Mouse (Mus musculus): ENCODE measurements around the gene Fancc.

Gene Fancc

DNA sequence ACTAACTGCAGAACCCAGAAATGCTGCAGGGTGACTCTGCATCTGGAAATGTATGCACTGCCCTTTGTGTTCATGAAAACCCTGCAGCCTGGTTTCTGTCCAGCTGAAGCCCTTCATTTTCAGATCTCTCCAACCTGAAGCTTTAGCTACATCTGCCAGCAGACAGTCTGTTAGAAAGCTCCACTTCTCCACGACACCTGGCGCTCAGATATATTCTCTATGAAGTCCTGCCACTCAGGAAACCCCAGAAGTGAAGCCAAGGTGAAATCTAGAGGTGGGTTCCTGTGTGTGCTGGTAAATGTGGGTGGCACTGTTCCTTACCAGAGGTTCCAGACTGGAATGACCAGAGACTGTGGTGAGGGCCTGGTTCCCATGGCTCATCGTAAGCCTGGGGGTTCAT is 235.4 kb downstream of the Fancc start:
- DNase-seq (ENCODE audit: low spot score) = no peak

- DNase-seq (ENCODE audit: low spot score) = no peak
These were observed 236.1 kb downstream of the Fancc start for GRCm38 (mm10) chr13:63260753-63261631.

- no peak for DNase-seq (ENCODE audit: low spot score)
These were observed 236.9 kb downstream of the Fancc start for GRCm38 (mm10) chr13:63260133-63260532.

DNA sequence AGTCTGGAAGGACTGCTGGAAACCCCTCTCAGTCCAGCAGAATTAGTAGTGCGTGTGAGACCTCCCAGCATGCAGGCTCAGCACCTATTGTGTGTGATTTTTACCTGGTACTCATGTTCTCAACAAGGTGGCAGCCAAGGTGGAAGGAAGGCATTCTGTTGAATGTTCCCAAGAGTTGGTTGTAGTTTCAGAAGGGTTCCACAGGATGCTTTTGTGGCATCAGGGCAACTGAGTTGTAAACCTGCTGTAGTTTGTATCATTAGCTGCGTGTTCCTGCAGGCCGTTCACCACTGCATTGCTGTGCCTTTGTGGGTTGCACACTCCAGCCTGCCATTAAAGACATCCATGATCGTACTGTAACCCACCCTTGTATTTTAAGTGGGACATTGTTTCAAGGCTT is 238.4 kb downstream of the Fancc start:
- DNase-seq (ENCODE audit: low spot score) = no peak

DNA sequence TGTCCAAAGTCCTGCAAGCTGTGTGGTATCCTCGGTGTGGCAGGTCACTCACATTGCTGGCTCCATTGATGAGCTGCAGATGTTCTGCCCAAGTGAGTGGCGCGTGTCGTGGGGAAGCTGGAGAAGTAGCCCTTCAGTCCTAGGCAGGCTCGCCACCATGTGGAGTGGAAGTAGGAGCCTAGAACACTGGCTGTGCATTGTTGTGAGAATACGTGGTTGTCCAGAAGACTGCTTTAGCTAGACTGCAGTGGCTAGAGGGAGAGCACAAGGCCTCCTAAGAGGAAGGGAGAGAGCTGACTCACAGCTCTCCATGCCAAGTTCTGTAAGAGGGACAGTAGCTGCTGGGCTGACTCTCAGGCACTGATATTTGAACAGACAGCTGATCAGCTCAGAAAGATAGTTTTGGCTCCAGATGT is 238.9 kb downstream of the Fancc start:
- DNase-seq (ENCODE audit: low spot score) = no peak

DNA sequence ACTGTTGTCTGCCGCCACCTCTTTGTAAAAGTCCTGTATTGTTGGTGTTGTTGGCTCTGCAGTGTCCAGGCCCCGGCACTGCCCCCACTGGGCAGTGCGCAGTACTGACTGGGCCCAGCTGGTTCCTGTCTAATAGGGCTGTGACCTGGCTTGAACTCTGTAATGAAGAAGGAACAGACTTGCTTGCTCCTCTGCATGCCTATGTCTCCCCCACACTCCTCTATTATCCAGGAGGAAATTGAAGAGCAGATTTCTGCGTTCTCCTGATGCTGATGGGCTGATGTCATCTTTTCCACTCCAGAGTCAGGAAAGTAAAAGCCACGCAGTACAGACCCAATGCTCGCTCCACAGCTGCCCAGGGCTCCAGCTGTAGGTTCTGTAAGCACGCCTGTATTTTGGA is 240.3 kb downstream of the Fancc start:
- peak; percentile 73 for DNase-seq (ENCODE audit: low spot score)

DNA sequence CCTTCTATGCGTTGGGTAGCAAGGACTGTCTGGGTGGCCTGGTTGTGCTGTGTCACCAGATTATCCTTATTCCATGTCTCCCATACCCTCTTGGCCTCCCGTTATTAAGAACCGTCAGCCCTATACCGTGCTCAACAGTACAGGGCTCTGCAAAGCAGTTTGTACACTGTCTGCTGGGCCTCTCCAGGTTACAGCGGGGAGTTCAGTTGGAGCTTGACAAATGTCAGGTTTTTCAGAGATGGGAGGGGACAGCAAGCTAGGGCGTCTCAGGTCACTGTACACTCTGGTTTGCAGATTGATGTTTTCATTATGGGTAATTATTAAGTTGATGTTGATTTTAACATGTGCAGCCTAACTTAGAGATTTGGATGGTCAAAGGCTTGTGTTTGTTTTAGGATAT is 240.9 kb downstream of the Fancc start:
- DNase-seq (ENCODE audit: low spot score) = no peak

DNA sequence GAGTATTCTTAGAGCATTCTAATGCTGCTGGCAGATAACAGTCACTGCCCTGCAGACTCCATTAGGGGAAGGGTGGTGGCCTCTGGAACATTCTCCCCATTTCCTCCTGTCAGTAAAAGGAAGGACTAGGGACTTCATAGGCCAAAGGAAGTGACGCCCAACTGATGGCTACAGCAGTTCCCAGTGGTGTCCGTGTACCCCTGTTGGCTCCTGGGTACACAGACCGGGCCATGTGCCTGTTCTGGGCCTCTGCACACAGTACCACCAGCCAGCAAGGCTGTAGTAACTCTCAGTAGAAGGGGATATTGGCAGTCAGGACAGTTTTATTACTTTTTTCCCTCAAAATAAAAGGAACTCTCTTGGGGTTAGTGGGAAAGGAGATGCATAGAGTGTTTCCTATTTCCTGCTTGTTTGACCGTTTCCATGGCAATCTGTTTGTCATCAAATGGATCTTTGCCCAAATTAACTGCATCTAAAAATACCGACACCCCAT is 241.5 kb downstream of the Fancc start:
- no peak for DNase-seq (ENCODE audit: low spot score)

- no peak for DNase-seq (ENCODE audit: low spot score)
These were observed 243.0 kb downstream of the Fancc start for GRCm38 (mm10) chr13:63253886-63254636.

- no peak for DNase-seq (ENCODE audit: low spot score)
These were observed 243.9 kb downstream of the Fancc start for GRCm38 (mm10) chr13:63253147-63253546.

DNA sequence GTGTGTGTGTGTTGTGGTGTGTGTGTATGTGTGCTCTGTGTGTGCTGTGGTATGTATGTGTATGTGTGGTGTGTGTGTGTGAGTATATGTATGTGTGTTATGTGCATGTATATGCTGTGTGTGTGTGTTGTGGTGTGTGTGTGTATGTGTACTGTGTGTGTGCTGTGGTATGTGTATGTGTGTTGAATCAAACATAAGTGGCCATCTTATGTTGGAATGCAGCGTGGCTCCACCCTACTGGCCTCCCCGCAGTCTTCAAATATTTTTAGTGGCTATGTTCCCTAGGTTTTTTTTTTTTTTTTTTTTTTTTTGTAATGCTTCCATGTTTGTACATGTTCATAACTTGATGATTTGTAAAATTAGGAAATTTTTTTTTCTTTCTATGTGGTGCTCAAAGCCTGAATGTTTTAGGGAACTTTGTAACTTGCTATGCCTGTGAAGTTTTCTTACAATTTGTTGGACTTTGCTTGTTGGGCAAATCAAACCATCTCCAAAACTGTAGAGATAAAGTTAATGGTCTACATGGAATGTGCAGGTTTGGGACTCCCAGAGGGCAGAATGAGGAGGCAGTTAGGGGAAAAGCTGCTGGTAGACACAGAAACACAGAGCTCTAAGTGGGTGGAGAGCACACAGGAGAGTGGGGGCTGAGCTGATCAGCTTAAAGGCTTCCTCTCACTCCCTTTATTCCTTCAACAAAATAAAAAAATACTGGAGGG is 244.6 kb downstream of the Fancc start:
- DNase-seq (ENCODE audit: low spot score) = no peak

- DNase-seq (ENCODE audit: low spot score) = no peak
These were observed 245.8 kb downstream of the Fancc start for GRCm38 (mm10) chr13:63251118-63251889.

DNA sequence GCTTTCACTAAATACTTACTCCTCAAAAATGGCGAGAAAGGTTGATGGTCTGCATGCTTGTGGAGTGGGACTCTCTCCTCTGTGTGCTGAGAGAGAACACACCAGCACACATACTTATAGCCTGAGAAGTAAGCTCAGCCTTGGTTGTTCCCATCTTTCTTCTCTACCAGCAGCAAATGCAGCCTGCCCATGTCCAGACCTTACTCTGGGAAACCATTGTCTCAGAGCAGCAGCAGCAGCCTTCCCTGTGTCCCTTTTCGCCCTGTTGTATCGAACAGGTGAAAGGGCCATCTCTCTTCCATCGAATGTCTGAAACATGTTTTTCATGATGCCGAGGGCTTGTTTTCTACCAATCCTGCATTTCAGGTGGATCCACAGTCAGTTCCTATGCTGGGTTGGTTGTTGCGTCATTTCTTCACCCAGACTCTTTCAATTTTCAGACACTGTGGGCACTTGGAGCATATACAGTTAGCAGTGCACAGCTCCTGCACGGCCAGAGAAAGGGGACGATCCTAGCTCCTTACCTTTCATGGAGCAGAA is 246.6 kb downstream of the Fancc start:
- no peak for DNase-seq (ENCODE audit: low spot score)

GRCm38 (mm10) chr13:63249741-63250431 is 247.2 kb downstream of the Fancc start:
- DNase-seq (ENCODE audit: low spot score) = no peak

DNA sequence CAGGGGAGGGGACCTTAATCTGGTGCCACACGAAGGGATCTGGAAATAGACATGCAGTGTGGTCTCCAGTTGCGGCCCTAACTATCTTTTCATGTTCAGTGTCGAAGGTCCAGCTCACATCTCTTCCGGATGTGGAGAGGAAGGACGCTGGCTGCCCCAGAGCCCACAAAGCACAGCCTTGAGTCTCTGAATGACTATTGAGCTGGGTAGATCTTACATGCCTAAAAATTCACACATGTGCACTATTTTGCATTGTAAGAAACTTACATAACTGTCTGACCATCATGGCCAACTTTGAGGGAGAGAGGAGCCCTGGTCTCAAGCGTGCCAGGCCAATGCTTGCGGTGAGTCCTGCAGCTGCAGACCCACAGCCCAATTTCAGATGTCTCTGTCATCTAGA is 247.9 kb downstream of the Fancc start:
- DNase-seq (ENCODE audit: low spot score) = no peak

DNA sequence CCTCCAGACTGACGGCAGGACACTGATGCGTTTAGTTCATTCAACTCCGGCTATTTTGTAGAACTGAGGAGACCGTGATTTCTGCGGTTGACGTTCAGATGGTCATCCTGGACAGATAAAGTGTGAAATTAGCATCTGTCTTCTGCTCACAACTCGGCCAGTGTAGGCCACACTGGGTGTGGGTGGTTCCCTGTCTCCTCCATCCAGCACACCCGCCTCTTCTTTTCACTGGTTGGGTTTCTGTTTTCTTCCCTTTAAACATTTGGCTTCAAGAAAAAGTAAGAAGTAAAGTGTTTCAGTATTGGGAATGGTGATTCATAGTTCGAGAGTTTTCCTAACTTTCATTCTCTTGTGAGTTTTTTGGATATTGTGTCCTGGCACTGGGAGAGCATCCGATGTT is 248.8 kb downstream of the Fancc start:
- no peak for DNase-seq (ENCODE audit: low spot score)

GRCm38 (mm10) chr13:63247631-63248030 is 249.4 kb downstream of the Fancc start:
- no peak for DNase-seq (ENCODE audit: low spot score)

DNA sequence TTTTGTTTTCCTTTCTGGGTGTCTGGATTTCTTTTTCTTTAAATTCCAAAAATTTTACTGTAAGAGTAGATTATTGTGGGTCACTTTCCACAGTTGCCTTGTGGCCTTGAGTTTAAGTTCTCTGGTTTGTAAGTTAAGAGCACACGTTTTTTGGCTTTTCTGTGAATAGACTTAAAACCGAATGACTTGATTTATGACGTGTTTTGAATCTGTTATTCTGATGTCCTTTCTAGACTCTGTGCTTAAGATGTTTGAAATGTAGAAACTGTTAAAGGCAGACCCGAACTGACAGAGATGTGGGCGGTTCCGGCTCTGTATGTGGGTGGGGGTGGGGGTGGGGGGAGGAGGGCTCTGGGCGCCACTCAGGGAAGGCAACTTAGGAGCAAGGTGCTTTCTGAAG is 250.0 kb downstream of the Fancc start:
- no peak for DNase-seq (ENCODE audit: low spot score)

DNA sequence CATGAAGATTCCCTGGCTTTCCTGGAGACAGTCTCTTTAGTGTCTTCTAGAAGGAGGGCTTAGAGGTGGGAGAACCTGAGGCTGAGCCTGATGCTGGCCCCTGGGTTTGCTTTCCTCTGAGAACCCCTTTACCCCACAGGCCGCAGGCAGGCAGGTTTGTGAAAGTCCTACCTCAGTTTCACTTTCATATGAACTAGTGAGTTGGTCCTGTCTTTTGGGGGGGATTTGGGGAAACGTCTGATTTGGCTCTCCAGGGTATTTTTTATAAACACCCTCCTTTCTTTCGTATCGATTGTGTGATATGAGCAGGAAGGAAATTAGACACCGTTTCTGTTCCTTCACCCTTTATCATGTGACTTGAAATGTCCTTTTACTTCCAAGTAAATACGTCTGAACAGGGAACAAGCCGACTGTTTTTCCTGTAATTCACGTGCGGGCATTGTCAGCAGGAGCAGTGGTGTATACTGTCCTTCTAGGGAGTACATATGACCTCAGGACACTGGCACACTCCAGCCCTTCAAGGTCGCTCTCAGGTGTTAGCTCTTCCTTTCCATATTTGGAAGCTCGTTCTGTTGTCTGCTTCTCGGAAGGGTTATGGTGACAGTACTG is 250.6 kb downstream of the Fancc start:
- no peak for DNase-seq (ENCODE audit: low spot score)

DNA sequence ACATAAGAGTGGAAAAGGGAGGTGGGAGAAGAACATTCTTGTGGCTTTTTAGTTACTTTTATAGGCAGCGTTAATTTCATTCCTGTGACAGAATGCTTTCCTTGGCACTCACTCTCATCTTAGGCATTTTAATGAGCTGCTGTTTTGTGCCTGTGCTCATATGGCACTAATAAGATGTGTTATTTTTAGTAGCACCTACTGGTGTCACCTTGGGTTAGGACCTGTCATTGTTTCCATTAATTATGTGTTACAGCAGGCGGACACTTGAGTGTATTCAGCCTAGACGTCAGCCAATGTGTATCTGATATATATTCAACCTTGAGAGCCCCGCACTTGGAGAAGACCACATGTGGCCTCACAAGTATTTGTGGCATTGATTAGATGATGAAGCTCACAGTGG is 251.3 kb downstream of the Fancc start:
- no peak for DNase-seq (ENCODE audit: low spot score)
